Mouse (Mus musculus) limb, embryonic 12.5 days (tissue): Measurements from ENCODE around the gene Trim67. TPM values are rescaled to one million over a fixed set of nuclear protein-coding genes. Genes with fewer than 3 reads are reported as not detected.

Experiments
- ATAC-seq: fragments of 200-750 bp; cut with Nextera tagmentation; 2 replicates; pipeline ENCODE4 v1.8.0; 2017; ENCODE audit warnings: low read depth, moderate TSS enrichment; ENCODE audit not compliant: insufficient number of reproducible peaks, insufficient read depth, low FRiP score, low TSS enrichment
- H3K27ac ChIP-seq: fragments of 300-500 bp; sonication (generic); 2 replicates; pipeline ENCODE4 v1.5.1; 2016; ENCODE audit warnings: mild to moderate bottlenecking, moderate library complexity
- H3K27me3 ChIP-seq: fragments of 300-500 bp; sonication (generic); 2 replicates; pipeline ENCODE4 v1.6.1; 2016; ENCODE audit warnings: mild to moderate bottlenecking, moderate library complexity
- H3K36me3 ChIP-seq: fragments of 300-500 bp; sonication (generic); 2 replicates; pipeline ENCODE4 v1.6.1; 2016; ENCODE audit warnings: mild to moderate bottlenecking, moderate library complexity
- H3K4me1 ChIP-seq: fragments of 300-500 bp; sonication (generic); replicated peaks from 2 replicates; pipeline ENCODE4 v1.6.1; 2016
- H3K4me2 ChIP-seq: fragments of 300-500 bp; sonication (generic); 2 replicates; pipeline ENCODE4 v1.6.1; 2016; ENCODE audit warnings: mild to moderate bottlenecking, moderate library complexity
- H3K4me3 ChIP-seq: fragments of 300-500 bp; sonication (generic); replicated peaks from 2 replicates; pipeline ENCODE4 v1.5.1; 2016; ENCODE audit warnings: mild to moderate bottlenecking
- H3K9ac ChIP-seq: fragments of 300-500 bp; sonication (generic); replicated peaks from 2 replicates; pipeline ENCODE4 v1.6.1; 2016; ENCODE audit warnings: mild to moderate bottlenecking, moderate library complexity
- H3K9me3 ChIP-seq: fragments of 300-500 bp; sonication (generic); 2 replicates; pipeline ENCODE4 v1.6.1; 2016; ENCODE audit warnings: mild to moderate bottlenecking, moderate library complexity
- WGBS: fragments of 180-500 bp; shearing (Covaris S2); methylation state at CpG from one replicate; pipeline ENCODE4 v1.1.7; 2016; 5-methylcytosine and 5-hydroxymethylcytosine counted together
- polyA plus RNA-seq: library from polyadenylated mRNA; unstranded; fragments of >200 nt; fragmentation: Nextera tagmentation; extraction: Ambion mirVana; gene quantifications from 2 replicates; pipeline ENCODE4 v1.2.1, GENCODE M21; 2016

Gene Trim67
- polyA plus RNA-seq = 0.05 TPM in 1 of 2 replicates, not detected in the other

GRCm38 (mm10) chr8:124792708-124793107 is at the start of gene Trim67:
Trim67 (plus strand) TSS chr8:124793092.
- peak within 1 kb of the TSS; percentile 18; the same call in 1 of the 2 replicates for H3K9ac ChIP-seq
- no peaks in the 10 kb centered on the region for H3K36me3 ChIP-seq
- WGBS = under 1% methylated on average over 36 of the region's 39 CpGs
- peaks cover 26% of the 10 kb centered on the region for H3K4me1 ChIP-seq
- peak within 1 kb of the TSS; percentile 100 for H3K4me2 ChIP-seq
- no peak within 1 kb of the TSS for H3K27ac ChIP-seq
- ATAC-seq = peak; percentile 87
- H3K27me3 ChIP-seq = peaks cover 83% of the 10 kb centered on the region
- no peaks in the 10 kb centered on the region for H3K9me3 ChIP-seq
- H3K4me3 ChIP-seq = peak within 1 kb of the TSS; percentile 67

- Histone ChIP-seq H3K36me3 (no peaks in the 10 kb centered on the region), H3K4me2 (no peak overlapping the region), H3K9me3 (no peaks in the 10 kb centered on the region), H3K4me3 (no peak overlapping the region), H3K4me1 (peaks cover 13% of the 10 kb centered on the region), H3K27ac (no peak overlapping the region), H3K27me3 (peaks cover 27% of the 10 kb centered on the region), H3K9ac (0 out of 2 replicates have a peak overlapping the region, but pooled peaks have one; percentile 4)
- WGBS = 77% methylated on average over 13 of the region's 13 CpGs
- no peak for ATAC-seq
Observed at GRCm38 (mm10) chr8:124746661-124747060, 46.2 kb upstream of the Trim67 start.

- H3K27me3 ChIP-seq = peaks cover 63% of the 10 kb centered on the region
- H3K4me3 ChIP-seq = peak overlapping the region; percentile 65
- no peak overlapping the region for H3K27ac ChIP-seq
- no peaks in the 10 kb centered on the region for H3K36me3 ChIP-seq
- no peak for ATAC-seq
- peaks cover 19% of the 10 kb centered on the region for H3K4me1 ChIP-seq
- WGBS = 0% methylated on average over 31 of the region's 31 CpGs
- peak overlapping the region; percentile 84 for H3K4me2 ChIP-seq
- H3K9ac ChIP-seq = peak overlapping the region; percentile 53
- no peaks in the 10 kb centered on the region for H3K9me3 ChIP-seq
Observed at GRCm38 (mm10) chr8:124751191-124751590, 41.7 kb upstream of the Trim67 start.

GRCm38 (mm10) chr8:124751709-124752173 is 41.2 kb upstream of the Trim67 start, which contains the start of gene Fam89a:
Fam89a (minus strand) TSS chr8:124751832.
- Histone ChIP-seq H3K27me3 (peaks cover 63% of the 10 kb centered on the region), H3K27ac (no peak within 1 kb of the TSS), H3K4me3 (peak within 1 kb of the TSS; percentile 65), H3K36me3 (no peaks in the 10 kb centered on the region), H3K9me3 (no peaks in the 10 kb centered on the region), H3K4me2 (peak within 1 kb of the TSS; percentile 84), H3K4me1 (peaks cover 19% of the 10 kb centered on the region), H3K9ac (peak within 1 kb of the TSS; percentile 53)
- ATAC-seq = peak; percentile 63; the same call in 1 of the 2 replicates
- under 1% methylated on average over 38 of the region's 41 CpGs for WGBS

- peaks cover 63% of the 10 kb centered on the region for H3K27me3 ChIP-seq
Observed at GRCm38 (mm10) chr8:124752325-124752862, 40.5 kb upstream of the Trim67 start.

GRCm38 (mm10) chr8:124754101-124754791 is 38.6 kb upstream of the Trim67 start:
- WGBS = 20% methylated on average over 11 of the region's 11 CpGs
- no peak overlapping the region for H3K9ac ChIP-seq
- no peaks in the 10 kb centered on the region for H3K9me3 ChIP-seq
- H3K27ac ChIP-seq = no peak overlapping the region
- peaks cover 61% of the 10 kb centered on the region for H3K27me3 ChIP-seq
- H3K4me2 ChIP-seq = no peak overlapping the region
- peaks cover 19% of the 10 kb centered on the region for H3K4me1 ChIP-seq
- no peak for ATAC-seq
- no peak overlapping the region for H3K4me3 ChIP-seq
- no peaks in the 10 kb centered on the region for H3K36me3 ChIP-seq

More at GRCm38 (mm10) chr8:124752325-124752862, 40.5 kb upstream of the Trim67 start:
- Histone ChIP-seq H3K4me3 (peak overlapping the region; percentile 65), H3K9ac (no peak overlapping the region), H3K36me3 (no peaks in the 10 kb centered on the region), H3K4me1 (peaks cover 19% of the 10 kb centered on the region), H3K27ac (no peak overlapping the region), H3K9me3 (no peaks in the 10 kb centered on the region), H3K4me2 (peak overlapping the region; percentile 84)
- ATAC-seq = no peak
- WGBS = 28% methylated on average over 21 of the region's 21 CpGs

- H3K27me3 ChIP-seq = peaks cover 55% of the 10 kb centered on the region
- H3K4me1 ChIP-seq = peaks cover 19% of the 10 kb centered on the region
- H3K36me3 ChIP-seq = no peaks in the 10 kb centered on the region
Observed at GRCm38 (mm10) chr8:124754792-124755190, 38.1 kb upstream of the Trim67 start.

GRCm38 (mm10) chr8:124755481-124755880 is 37.4 kb upstream of the Trim67 start:
- peaks cover 18% of the 10 kb centered on the region for H3K4me1 ChIP-seq
- no peak for ATAC-seq
- H3K36me3 ChIP-seq = no peaks in the 10 kb centered on the region
- no peak overlapping the region for H3K9ac ChIP-seq
- 80% methylated on average over 8 of the region's 8 CpGs for WGBS
- H3K4me2 ChIP-seq = no peak overlapping the region
- no peaks in the 10 kb centered on the region for H3K9me3 ChIP-seq
- H3K27me3 ChIP-seq = peaks cover 48% of the 10 kb centered on the region
- no peak overlapping the region for H3K4me3 ChIP-seq
- H3K27ac ChIP-seq = no peak overlapping the region

More at GRCm38 (mm10) chr8:124754792-124755190, 38.1 kb upstream of the Trim67 start:
- 51% methylated on average over 4 of the region's 4 CpGs for WGBS
- no peak for ATAC-seq
- H3K4me3 ChIP-seq = no peak overlapping the region
- H3K9me3 ChIP-seq = no peaks in the 10 kb centered on the region
- no peak overlapping the region for H3K9ac ChIP-seq
- H3K4me2 ChIP-seq = no peak overlapping the region
- no peak overlapping the region for H3K27ac ChIP-seq

GRCm38 (mm10) chr8:124756153-124756552 is 36.7 kb upstream of the Trim67 start:
- Histone ChIP-seq H3K9me3 (no peaks in the 10 kb centered on the region), H3K9ac (no peak overlapping the region), H3K27me3 (peaks cover 42% of the 10 kb centered on the region), H3K4me2 (no peak overlapping the region), H3K4me1 (peaks cover 11% of the 10 kb centered on the region), H3K27ac (no peak overlapping the region), H3K36me3 (no peaks in the 10 kb centered on the region), H3K4me3 (no peak overlapping the region)
- 69% methylated on average over 2 of the region's 2 CpGs for whole genome bisulfite sequencing
- ATAC-seq = no peak

- no peaks in the 10 kb centered on the region for H3K36me3 ChIP-seq
- H3K9ac ChIP-seq = no peak overlapping the region
- peaks cover 7% of the 10 kb centered on the region for H3K4me1 ChIP-seq
- 68% methylated on average over 5 of the region's 5 CpGs for WGBS
- H3K9me3 ChIP-seq = no peaks in the 10 kb centered on the region
- no peak overlapping the region for H3K27ac ChIP-seq
- H3K27me3 ChIP-seq = peaks cover 37% of the 10 kb centered on the region
- no peak for ATAC-seq
- no peak overlapping the region for H3K4me3 ChIP-seq
- H3K4me2 ChIP-seq = no peak overlapping the region
Observed at GRCm38 (mm10) chr8:124756601-124757000, 36.3 kb upstream of the Trim67 start.

GRCm38 (mm10) chr8:124758544-124758943 is 34.3 kb upstream of the Trim67 start:
- H3K4me3 ChIP-seq = no peak overlapping the region
- 37% methylated on average over 3 of the region's 3 CpGs for WGBS
- H3K4me2 ChIP-seq = no peak overlapping the region
- peaks cover 18% of the 10 kb centered on the region for H3K27me3 ChIP-seq
- no peak for ATAC-seq
- H3K9ac ChIP-seq = no peak overlapping the region
- no peak overlapping the region for H3K27ac ChIP-seq
- H3K9me3 ChIP-seq = no peaks in the 10 kb centered on the region
- H3K4me1 ChIP-seq = no peaks in the 10 kb centered on the region
- no peaks in the 10 kb centered on the region for H3K36me3 ChIP-seq
